Mouse (Mus musculus) brain, embryonic 14.5 days (tissue): ENCODE data around the gene Prps1l1.

Source experiments
- CTCF ChIP-seq: fragments of 200-500 bp; IDR thresholded peaks from 2 replicates; pipeline ENCODE4 v1.5.1; 2012; ENCODE audit warnings: inconsistent platforms, mild to moderate bottlenecking, moderate library complexity, borderline replicate concordance; ENCODE audit not compliant: insufficient read depth, insufficient read length; ENCODE audit errors: extremely low read depth
- POLR2A ChIP-seq: fragments of 200-500 bp; IDR thresholded peaks from 2 replicates; pipeline ENCODE4 v1.6.1; 2012; ENCODE audit warnings: mild to moderate bottlenecking, inconsistent platforms, borderline replicate concordance; ENCODE audit not compliant: poor library complexity, insufficient read depth, insufficient read length, severe bottlenecking; ENCODE audit errors: extremely low read depth

GRCm38 (mm10) chr12:34949066-34949706, 35.4 kb upstream of the Prps1l1 start:
- TF ChIP-seq CTCF (no peak), POLR2A (no peak)
